ENCODE assay signal across 22 mouse cellular contexts in genomic region chr10:83124560-83124959, GRCm38 (mm10).
"Had no signal": no experiment of that assay in that cellular context is flagged by ENCODE, and none has a peak within 500 bp of the region (broad histone marks: within the 10 kb centered on the region; RNA-seq: fewer than 3 reads in every experiment).

No protein-coding gene starts in this region.

- DNase-seq: forebrain, postnatal 0 days; gastrocnemius, postnatal 14 days; gastrocnemius, postnatal 36 days; heart, adult 18-20 months; heart, postnatal 14 days; heart, postnatal 36 days; kidney, postnatal 10 days; kidney, postnatal 25 days; kidney, postnatal 4 days; liver had no signal

- H3K4me3 ChIP-seq: heart, embryonic 10.5 days; heart, embryonic 13.5 days; heart, embryonic 15.5 days; hindbrain, embryonic 13.5 days; hindbrain, embryonic 15.5 days; layer of hippocampus, adult 2 months; left cerebral cortex, adult 2 months; limb, embryonic 10.5 days; limb, embryonic 12.5 days had no signal

- H3K9ac ChIP-seq: forebrain, postnatal 0 days; heart, embryonic 13.5 days; heart, embryonic 15.5 days; hindbrain, embryonic 13.5 days; hindbrain, embryonic 15.5 days; limb, embryonic 12.5 days; liver, embryonic 14.5 days had no signal

- H3K36me3 ChIP-seq: heart, embryonic 10.5 days; heart, embryonic 13.5 days; heart, embryonic 15.5 days; hindbrain, embryonic 13.5 days; hindbrain, embryonic 15.5 days; limb, embryonic 10.5 days; limb, embryonic 12.5 days had no signal

- H3K9me3 ChIP-seq: heart, embryonic 10.5 days; heart, embryonic 13.5 days; heart, embryonic 15.5 days; hindbrain, embryonic 13.5 days; hindbrain, embryonic 15.5 days; limb, embryonic 10.5 days had no signal

- ATAC-seq: forebrain, postnatal 0 days; hindbrain, postnatal 0 days had no signal

- H3K27me3 ChIP-seq: heart, embryonic 13.5 days; heart, embryonic 15.5 days; hindbrain, embryonic 13.5 days; hindbrain, embryonic 15.5 days had no signal

- H3K4me2 ChIP-seq: heart, embryonic 13.5 days; heart, embryonic 15.5 days; hindbrain, embryonic 13.5 days; hindbrain, embryonic 15.5 days; limb, embryonic 12.5 days; liver, embryonic 11.5 days had no signal

- H3K27ac ChIP-seq: heart, embryonic 10.5 days; heart, embryonic 13.5 days; heart, embryonic 15.5 days; hindbrain, embryonic 13.5 days; hindbrain, embryonic 15.5 days; hindbrain, postnatal 0 days; layer of hippocampus, adult 2 months; left cerebral cortex, adult 2 months; limb, embryonic 10.5 days; limb, embryonic 12.5 days; liver, embryonic 14.5 days had no signal
